Mouse (Mus musculus) frontal cortex, postnatal 36 days (tissue): ENCODE results near the gene Rab9.
A peak's percentile ranks its signal among the peaks of the same experiment; 100 is the strongest.
"Not testable (repeated sequence)": the region's sequence is repeated elsewhere in the genome, so short reads cannot be mapped to it uniquely, and the experiment has no call there.

Source experiments
- DNase-seq, 2 experiments: peaks; one replicate each; pipeline ENCODE4 v3.0.0; 2022; ENCODE audit warnings: low spot score in 2 of 2

The Rab9 gene

GRCm38 (mm10) chrX:166479365-166479983 is at the start of gene Rab9:
Rab9 (minus strand) TSS chrX:166479867.
- DNase-seq: peak; percentile 85

- no peak for DNase-seq
Measured at GRCm38 (mm10) chrX:166528126-166528525, 48.5 kb upstream of the Rab9 start.

- no peak for DNase-seq
Measured at GRCm38 (mm10) chrX:166525637-166526315, 46.1 kb upstream of the Rab9 start.

GRCm38 (mm10) chrX:166520782-166521181 is 41.1 kb upstream of the Rab9 start:
- DNase-seq: no peak

GRCm38 (mm10) chrX:166518345-166518744 is 38.7 kb upstream of the Rab9 start, which contains the start of gene Tceanc:
Tceanc (minus strand) TSS chrX:166518567.
- DNase-seq: no peak

GRCm38 (mm10) chrX:166516631-166517030 is 37.0 kb upstream of the Rab9 start:
- DNase-seq: no peak

- no peak for DNase-seq
Measured at GRCm38 (mm10) chrX:166515923-166516322, 36.3 kb upstream of the Rab9 start.

GRCm38 (mm10) chrX:166514035-166514434 is 34.4 kb upstream of the Rab9 start:
- DNase-seq: not testable (repeated sequence)

- DNase-seq: peak in 1 of 2 experiments; percentile 10
Measured at GRCm38 (mm10) chrX:166512071-166512470, 32.4 kb upstream of the Rab9 start.

- DNase-seq: no peak
Measured at GRCm38 (mm10) chrX:166511107-166511506, 31.4 kb upstream of the Rab9 start.

GRCm38 (mm10) chrX:166509761-166510738 is 30.4 kb upstream of the Rab9 start:
- peak; percentile 87 to 90 for DNase-seq

- DNase-seq: no peak
Measured at GRCm38 (mm10) chrX:166504421-166504820, 24.8 kb upstream of the Rab9 start.

GRCm38 (mm10) chrX:166499496-166500190 is 20.0 kb upstream of the Rab9 start:
- no peak for DNase-seq

GRCm38 (mm10) chrX:166497771-166498170 is 18.1 kb upstream of the Rab9 start:
- no peak for DNase-seq

- DNase-seq: no peak
Measured at GRCm38 (mm10) chrX:166495052-166495451, 15.4 kb upstream of the Rab9 start.

- DNase-seq: peak in 1 of 2 experiments; percentile 5
Measured at GRCm38 (mm10) chrX:166478631-166479364, 869 bp downstream of the Rab9 start.

GRCm38 (mm10) chrX:166477393-166477792 is 2.3 kb downstream of the Rab9 start:
- DNase-seq: no peak

- no peak for DNase-seq
Measured at GRCm38 (mm10) chrX:166472612-166473011, 7.1 kb downstream of the Rab9 start.

GRCm38 (mm10) chrX:166468321-166468720 is 11.3 kb downstream of the Rab9 start:
- DNase-seq: no peak

GRCm38 (mm10) chrX:166455525-166455924 is 24.1 kb downstream of the Rab9 start:
- DNase-seq: no peak

- no peak for DNase-seq
Measured at GRCm38 (mm10) chrX:166454331-166454730, 25.3 kb downstream of the Rab9 start.
